Mouse (Mus musculus): ENCODE measurements at regions not wholly inside any gene's neighbourhood (a gene's known extent, or its start where the extent isn't known, plus 50 kb on each side); places are given as distances from the start of the nearest gene placed in this dataset.

DNA sequence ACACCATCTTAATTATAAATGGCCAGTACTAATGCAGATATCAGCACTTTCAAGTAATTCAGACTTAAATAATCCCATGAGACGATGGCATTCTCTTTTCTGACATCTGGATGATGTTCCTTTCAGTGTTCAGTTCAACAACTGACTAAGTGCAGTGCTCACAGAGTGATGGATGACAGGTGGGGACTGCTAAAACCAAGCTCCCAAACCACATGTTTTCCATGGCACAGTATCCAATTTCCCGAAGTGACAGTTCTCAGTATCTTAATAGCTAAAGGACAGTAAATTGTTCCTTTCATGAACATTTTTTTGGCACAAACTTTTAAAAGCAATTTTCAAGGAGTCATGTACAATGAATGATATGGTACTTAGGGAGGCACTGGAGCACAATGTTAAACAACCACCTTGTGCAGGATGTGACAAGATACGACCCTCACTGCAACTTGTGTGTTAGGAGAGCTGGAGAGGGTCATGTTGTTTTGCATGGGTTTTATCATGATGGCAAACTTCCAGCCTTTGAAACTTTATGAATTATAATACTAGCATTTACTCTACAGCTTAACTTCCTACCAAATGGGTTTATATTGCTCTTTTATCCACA lies 456.4 kb upstream of the Robo1 start:
- no peak for ATAC-seq (ENCODE audit: insufficient read depth)
- no peaks in the 10 kb centered on the region for H3K4me1 ChIP-seq (replicated peaks; ENCODE audit: control insufficient read depth in 2 of 2, insufficient read depth in 2 of 2, low read length in 1 of 2)
- WGBS (ENCODE audit: insufficient replicate concordance) = 57% methylated on average over 3 of the region's 3 CpGs
- no peak overlapping the region for H3K9ac ChIP-seq (replicated peaks)
- no peak overlapping the region for H3K27ac ChIP-seq
- TF ChIP-seq EP300 (IDR thresholded peaks at IDR 0.05; ENCODE audit: low read depth) = no peak
- no peak for TF ChIP-seq CTCF (IDR thresholded peaks at IDR 0.05; ENCODE audit: low read depth)
- DNase-seq (ENCODE audit: low read depth in 3 of 3, low spot score in 3 of 3) = no peak
- no peaks in the 10 kb centered on the region for H3K27me3 ChIP-seq (ENCODE audit: control insufficient read depth, insufficient read depth, low read length)
- H3K9me3 ChIP-seq (ENCODE audit: control insufficient read depth, low read length) = no peaks in the 10 kb centered on the region
- no peaks in the 10 kb centered on the region for H3K36me3 ChIP-seq (replicated peaks; ENCODE audit: control insufficient read depth, insufficient read depth, low read depth)
- H3K4me2 ChIP-seq (ENCODE audit: low read depth) = no peak overlapping the region
- H3K4me3 ChIP-seq (ENCODE audit: insufficient read depth in 1 of 2, low read depth in 2 of 2, low read length in 2 of 2) = no peak overlapping the region

DNA sequence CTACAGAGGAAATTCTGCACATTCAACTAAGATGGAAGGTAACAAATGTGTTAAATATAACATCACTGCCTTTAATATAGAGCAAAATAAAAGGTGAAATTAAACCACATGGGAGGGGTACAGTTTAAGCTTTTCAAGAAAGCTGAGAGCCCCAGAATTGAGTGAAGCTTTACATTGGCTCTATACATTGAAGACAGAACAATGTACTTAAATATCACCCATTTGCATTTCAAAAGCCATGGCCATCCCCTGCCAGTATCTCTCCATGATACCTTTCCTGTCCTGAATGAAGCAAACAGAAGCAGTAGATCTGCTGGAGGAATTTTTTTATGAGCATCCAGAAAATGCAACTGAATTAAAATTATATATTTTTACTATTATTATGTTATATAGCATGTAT lies 450.2 kb upstream of the Robo1 start:
- DNase-seq (ENCODE audit: low read depth in 3 of 3, low spot score in 3 of 3) (no peak), ATAC-seq (ENCODE audit: insufficient read depth) (no peak)
- no peak overlapping the region for H3K27ac ChIP-seq
- no peaks in the 10 kb centered on the region for H3K9me3 ChIP-seq (ENCODE audit: control insufficient read depth, low read length)
- H3K36me3 ChIP-seq (replicated peaks; ENCODE audit: control insufficient read depth, insufficient read depth, low read depth) = no peaks in the 10 kb centered on the region
- H3K4me3 ChIP-seq (ENCODE audit: insufficient read depth in 1 of 2, low read depth in 2 of 2, low read length in 2 of 2) = no peak overlapping the region
- no peaks in the 10 kb centered on the region for H3K4me1 ChIP-seq (replicated peaks; ENCODE audit: control insufficient read depth in 2 of 2, insufficient read depth in 2 of 2, low read length in 1 of 2)
- no peak overlapping the region for H3K9ac ChIP-seq (replicated peaks)
- TF ChIP-seq EP300 (IDR thresholded peaks at IDR 0.05; ENCODE audit: low read depth) (no peak), CTCF (IDR thresholded peaks at IDR 0.05; ENCODE audit: low read depth) (no peak)
- H3K27me3 ChIP-seq (ENCODE audit: control insufficient read depth, insufficient read depth, low read length) = no peaks in the 10 kb centered on the region
- no peak overlapping the region for H3K4me2 ChIP-seq (ENCODE audit: low read depth)

DNA sequence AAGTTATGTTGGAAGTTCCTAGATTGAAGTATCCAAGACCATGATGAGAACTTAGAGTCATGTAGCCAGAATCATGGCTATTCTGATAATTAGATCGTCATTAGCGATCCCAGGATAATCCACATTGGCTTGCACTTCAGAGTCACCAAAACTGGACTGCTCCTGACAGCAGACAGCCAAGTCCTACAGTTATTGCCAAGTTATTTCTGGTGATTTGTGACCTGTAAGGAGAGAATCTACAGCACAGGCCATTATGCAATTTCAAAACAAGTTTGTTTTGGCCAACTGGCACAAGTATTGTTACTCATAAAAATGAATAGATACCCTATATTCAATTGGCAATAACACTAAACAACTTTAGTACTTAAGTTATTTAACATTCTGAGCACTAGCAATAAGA lies 447.9 kb upstream of the Robo1 start:
- Histone ChIP-seq H3K9ac (replicated peaks) (no peak overlapping the region), H3K4me1 (replicated peaks; ENCODE audit: control insufficient read depth in 2 of 2, insufficient read depth in 2 of 2, low read length in 1 of 2) (no peaks in the 10 kb centered on the region), H3K27me3 (ENCODE audit: control insufficient read depth, insufficient read depth, low read length) (no peaks in the 10 kb centered on the region), H3K36me3 (replicated peaks; ENCODE audit: control insufficient read depth, insufficient read depth, low read depth) (no peaks in the 10 kb centered on the region), H3K27ac (no peak overlapping the region), H3K4me3 (ENCODE audit: insufficient read depth in 1 of 2, low read depth in 2 of 2, low read length in 2 of 2) (no peak overlapping the region), H3K4me2 (ENCODE audit: low read depth) (no peak overlapping the region), H3K9me3 (ENCODE audit: control insufficient read depth, low read length) (no peaks in the 10 kb centered on the region)
- ATAC-seq (ENCODE audit: insufficient read depth) (no peak), DNase-seq (ENCODE audit: low read depth in 3 of 3, low spot score in 3 of 3) (no peak)
- TF ChIP-seq CTCF (IDR thresholded peaks at IDR 0.05; ENCODE audit: low read depth) = no peak
- TF ChIP-seq EP300 (IDR thresholded peaks at IDR 0.05; ENCODE audit: low read depth) = no peak
- WGBS (ENCODE audit: insufficient replicate concordance) = 66% methylated on average over 2 of the region's 2 CpGs

DNA sequence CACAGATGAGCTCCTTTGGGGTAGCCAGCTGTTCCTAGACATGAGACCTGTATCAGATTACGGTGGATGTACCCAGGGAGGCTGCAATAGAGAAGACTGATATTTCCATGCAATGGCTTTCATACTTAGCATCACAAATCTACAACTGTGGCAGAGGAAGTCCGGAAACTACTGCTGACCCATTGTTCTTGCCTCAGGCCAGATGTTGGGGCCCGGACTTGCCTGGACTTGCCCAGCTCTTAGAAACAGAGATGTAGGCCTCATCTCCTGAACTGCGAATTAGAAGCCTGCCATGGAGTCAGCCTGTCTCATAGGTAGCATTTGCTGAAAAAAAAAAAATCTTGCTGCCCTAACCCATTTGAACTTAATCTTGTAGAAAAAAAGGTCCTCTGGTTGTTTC lies 422.4 kb upstream of the Robo1 start:
- Histone ChIP-seq H3K27me3 (ENCODE audit: control insufficient read depth, insufficient read depth, low read length) (no peaks in the 10 kb centered on the region), H3K27ac (no peak overlapping the region), H3K4me3 (ENCODE audit: insufficient read depth in 1 of 2, low read depth in 2 of 2, low read length in 2 of 2) (no peak overlapping the region), H3K9ac (replicated peaks) (no peak overlapping the region), H3K4me1 (replicated peaks; ENCODE audit: control insufficient read depth in 2 of 2, insufficient read depth in 2 of 2, low read length in 1 of 2) (no peaks in the 10 kb centered on the region), H3K9me3 (ENCODE audit: control insufficient read depth, low read length) (no peaks in the 10 kb centered on the region), H3K36me3 (replicated peaks; ENCODE audit: control insufficient read depth, insufficient read depth, low read depth) (no peaks in the 10 kb centered on the region), H3K4me2 (ENCODE audit: low read depth) (no peak overlapping the region)
- DNase-seq (ENCODE audit: low read depth in 3 of 3, low spot score in 3 of 3) (no peak), ATAC-seq (ENCODE audit: insufficient read depth) (no peak)
- no peak for TF ChIP-seq CTCF (IDR thresholded peaks at IDR 0.05; ENCODE audit: low read depth)
- TF ChIP-seq EP300 (IDR thresholded peaks at IDR 0.05; ENCODE audit: low read depth) = no peak
- 51% methylated on average over 4 of the region's 4 CpGs for WGBS (ENCODE audit: insufficient replicate concordance)

- H3K4me3 ChIP-seq (ENCODE audit: insufficient read depth in 1 of 2, low read depth in 2 of 2, low read length in 2 of 2) = no peak overlapping the region
- H3K27me3 ChIP-seq (ENCODE audit: control insufficient read depth, insufficient read depth, low read length) = no peaks in the 10 kb centered on the region
- DNase-seq (ENCODE audit: low read depth in 3 of 3, low spot score in 3 of 3) (no peak), ATAC-seq (ENCODE audit: insufficient read depth) (no peak)
- TF ChIP-seq CTCF (IDR thresholded peaks at IDR 0.05; ENCODE audit: low read depth) (no peak), EP300 (IDR thresholded peaks at IDR 0.05; ENCODE audit: low read depth) (no peak)
- no peaks in the 10 kb centered on the region for H3K9me3 ChIP-seq (ENCODE audit: control insufficient read depth, low read length)
- no peak overlapping the region for H3K4me2 ChIP-seq (ENCODE audit: low read depth)
- H3K9ac ChIP-seq (replicated peaks) = no peak overlapping the region
- H3K4me1 ChIP-seq (replicated peaks; ENCODE audit: control insufficient read depth in 2 of 2, insufficient read depth in 2 of 2, low read length in 1 of 2) = no peaks in the 10 kb centered on the region
- H3K36me3 ChIP-seq (replicated peaks; ENCODE audit: control insufficient read depth, insufficient read depth, low read depth) = no peaks in the 10 kb centered on the region
- WGBS (ENCODE audit: insufficient replicate concordance) = 66% methylated on average over 2 of the region's 2 CpGs
- H3K27ac ChIP-seq = no peak overlapping the region
Observed at GRCm38 (mm10) chr16:71889679-71890078, 418.4 kb upstream of the Robo1 start.
